Mouse (Mus musculus): ENCODE measurements around the gene Olfr313. TPM values are rescaled to one million over a fixed set of nuclear protein-coding genes. Genes with fewer than 3 reads are reported as not detected.

The Olfr313 gene
- polyA plus RNA-seq, 1 experiment from 2014 or later: not detected

GRCm38 (mm10) chr11:58860744-58861143 lies 45.9 kb downstream of the Olfr313 start:
- H3K27ac ChIP-seq: no peak overlapping the region
- no peak overlapping the region for H3K4me2 ChIP-seq
- no peak for ATAC-seq (ENCODE audit: insufficient read depth, low FRiP score, low read depth)
- no peak overlapping the region for H3K4me3 ChIP-seq (replicated peaks)
- no peaks in the 10 kb centered on the region for H3K27me3 ChIP-seq (replicated peaks)
- H3K9me3 ChIP-seq: peaks cover 11% of the 10 kb centered on the region
- H3K9ac ChIP-seq: no peak overlapping the region
- H3K4me1 ChIP-seq: no peaks in the 10 kb centered on the region
- WGBS: 92% methylated on average over 8 of the region's 8 CpGs
- H3K36me3 ChIP-seq: peaks cover 48% of the 10 kb centered on the region

GRCm38 (mm10) chr11:58867039-58867953 lies 52.5 kb downstream of the Olfr313 start, which contains the start of gene 2810021J22Rik:
Gene 2810021J22Rik (plus strand): TSS chr11:58867216.
- Histone ChIP-seq H3K36me3 (0 out of 2 replicates have a peak, but pooled peaks cover 6% of the 10 kb centered on the region), H3K9me3 (no peaks in the 10 kb centered on the region), H3K4me3 (replicated peaks) (peak within 1 kb of the TSS; percentile 80), H3K4me2 (peak within 1 kb of the TSS; percentile 75), H3K9ac (peak within 1 kb of the TSS; percentile 50), H3K27ac (peak within 1 kb of the TSS; percentile 89), H3K4me1 (peaks cover 8% of the 10 kb centered on the region; the same call in 1 of the 2 replicates), H3K27me3 (replicated peaks) (no peaks in the 10 kb centered on the region)
- peak; percentile 92 for ATAC-seq (ENCODE audit: insufficient read depth, low FRiP score, low read depth)
- WGBS: 3% methylated on average over 37 of the region's 37 CpGs

GRCm38 (mm10) chr11:58867954-58868330 lies 53.1 kb downstream of the Olfr313 start:
- Histone ChIP-seq H3K36me3 (0 out of 2 replicates have a peak, but pooled peaks cover 6% of the 10 kb centered on the region), H3K4me3 (replicated peaks) (peak overlapping the region; percentile 80), H3K4me2 (peak overlapping the region; percentile 75), H3K9ac (no peak overlapping the region), H3K4me1 (peaks cover 8% of the 10 kb centered on the region; the same call in 1 of the 2 replicates), H3K9me3 (no peaks in the 10 kb centered on the region), H3K27me3 (replicated peaks) (no peaks in the 10 kb centered on the region), H3K27ac (no peak overlapping the region)
- ATAC-seq (ENCODE audit: insufficient read depth, low FRiP score, low read depth): no peak
- 77% methylated on average over 6 of the region's 6 CpGs for WGBS

Other genes starting within 250 kb of the Olfr313 start
- not detected in 2 replicates for gene Olfr224, start 244.4 kb upstream of the Olfr313 start, polyA plus RNA-seq (2015; fragmentation: Nextera tagmentation; extraction: Ambion mirVana)
- gene Olfr325, start 237.3 kb upstream of the Olfr313 start, polyA plus RNA-seq (2015; fragmentation: Nextera tagmentation; extraction: Ambion mirVana): not detected in 2 replicates
- gene Olfr324, start 219.9 kb upstream of the Olfr313 start, polyA plus RNA-seq (2015; fragmentation: Nextera tagmentation; extraction: Ambion mirVana): not detected in 2 replicates
- gene 2210407C18Rik, start 198.9 kb upstream of the Olfr313 start, polyA plus RNA-seq (2015; fragmentation: Nextera tagmentation; extraction: Ambion mirVana): 0.84 and 2.3 TPM in 2 replicates
- gene Olfr323, start 184.5 kb upstream of the Olfr313 start, polyA plus RNA-seq (2015; fragmentation: Nextera tagmentation; extraction: Ambion mirVana): not detected in 2 replicates
- gene Trim58, start 174.5 kb upstream of the Olfr313 start, polyA plus RNA-seq (2015; fragmentation: Nextera tagmentation; extraction: Ambion mirVana): 0.45 and 1.2 TPM in 2 replicates
- not detected in 2 replicates for gene Olfr322, start 156.2 kb upstream of the Olfr313 start, polyA plus RNA-seq (2015; fragmentation: Nextera tagmentation; extraction: Ambion mirVana)
- not detected in 2 replicates for gene Olfr320, start 133.9 kb upstream of the Olfr313 start, polyA plus RNA-seq (2015; fragmentation: Nextera tagmentation; extraction: Ambion mirVana)
- not detected in 2 replicates for gene Olfr319, start 115.8 kb upstream of the Olfr313 start, polyA plus RNA-seq (2015; fragmentation: Nextera tagmentation; extraction: Ambion mirVana)
- not detected in 2 replicates for gene Olfr318, start 91.0 kb upstream of the Olfr313 start, polyA plus RNA-seq (2015; fragmentation: Nextera tagmentation; extraction: Ambion mirVana)
- not detected in 2 replicates for gene Olfr317, start 75.8 kb upstream of the Olfr313 start, polyA plus RNA-seq (2015; fragmentation: Nextera tagmentation; extraction: Ambion mirVana)
- not detected in 2 replicates for gene Olfr316, start 62.3 kb upstream of the Olfr313 start, polyA plus RNA-seq (2015; fragmentation: Nextera tagmentation; extraction: Ambion mirVana)
- gene Olfr315, start 41.8 kb upstream of the Olfr313 start, polyA plus RNA-seq (2015; fragmentation: Nextera tagmentation; extraction: Ambion mirVana): not detected in 2 replicates
- not detected in 2 replicates for gene Olfr314, start 32.0 kb upstream of the Olfr313 start, polyA plus RNA-seq (2015; fragmentation: Nextera tagmentation; extraction: Ambion mirVana)
- gene Fam183b, start 13.0 kb upstream of the Olfr313 start, polyA plus RNA-seq (2015; fragmentation: Nextera tagmentation; extraction: Ambion mirVana): 9.6 and 14.0 TPM in 2 replicates
- gene Olfr312, start 14.2 kb downstream of the Olfr313 start, polyA plus RNA-seq (2015; fragmentation: Nextera tagmentation; extraction: Ambion mirVana): not detected in 2 replicates
- not detected in 2 replicates for gene Olfr311, start 24.3 kb downstream of the Olfr313 start, polyA plus RNA-seq (2015; fragmentation: Nextera tagmentation; extraction: Ambion mirVana)
- gene Gm12258, start 32.2 kb downstream of the Olfr313 start, polyA plus RNA-seq (2015; fragmentation: Nextera tagmentation; extraction: Ambion mirVana): 8.2 and 8.5 TPM in 2 replicates
- 6.7 and 6.8 TPM in 2 replicates for gene 2810021J22Rik, start 52.2 kb downstream of the Olfr313 start, polyA plus RNA-seq (2015; fragmentation: Nextera tagmentation; extraction: Ambion mirVana)
- 4.6 and 5.6 TPM in 2 replicates for gene Zfp39, start 89.2 kb downstream of the Olfr313 start, polyA plus RNA-seq (2015; fragmentation: Nextera tagmentation; extraction: Ambion mirVana)
- gene Btnl10, start 102.9 kb downstream of the Olfr313 start, polyA plus RNA-seq (2015; fragmentation: Nextera tagmentation; extraction: Ambion mirVana): 0.59 and 0.95 TPM in 2 replicates
- 229 and 235 TPM in 2 replicates for gene Rnf187, start 123.9 kb downstream of the Olfr313 start, polyA plus RNA-seq (2015; fragmentation: Nextera tagmentation; extraction: Ambion mirVana)
- 42.0 and 45.8 TPM in 2 replicates for gene Hist3h2ba, start 133.9 kb downstream of the Olfr313 start, polyA plus RNA-seq (2015; fragmentation: Nextera tagmentation; extraction: Ambion mirVana)
- 29.6 and 32.2 TPM in 2 replicates for gene Hist3h2a, start 139.7 kb downstream of the Olfr313 start, polyA plus RNA-seq (2015; fragmentation: Nextera tagmentation; extraction: Ambion mirVana)
- 0.19 and 0.28 TPM in 2 replicates for gene Trim17, start 139.7 kb downstream of the Olfr313 start, polyA plus RNA-seq (2015; fragmentation: Nextera tagmentation; extraction: Ambion mirVana)
- 17.9 and 19.1 TPM in 2 replicates for gene Trim11, start 163.1 kb downstream of the Olfr313 start, polyA plus RNA-seq (2015; fragmentation: Nextera tagmentation; extraction: Ambion mirVana)